19 mouse cellular contexts compared by ENCODE assay signal in genomic region chr8:15323421-15323820, GRCm38 (mm10).
DNase-seq lines count a peak whose midpoint lies in the region; ATAC-seq lines count a peak whose summit lies in the region.
"Had no signal": no experiment of that assay in that cellular context is flagged by ENCODE, and none has a peak within 500 bp of the region (broad histone marks: within the 10 kb centered on the region; RNA-seq: fewer than 3 reads in every experiment).

No protein-coding gene starts in this region.

- H3K36me3 ChIP-seq in midbrain, embryonic 15.5 days (replicated peaks) = no peaks in the 10 kb centered on the region
- H3K36me3 ChIP-seq: embryonic facial prominence, embryonic 10.5 days; embryonic facial prominence, embryonic 12.5 days had no signal

- H3K27ac ChIP-seq in midbrain, embryonic 15.5 days = no peak overlapping the region
- H3K27ac ChIP-seq: embryonic facial prominence, embryonic 10.5 days; embryonic facial prominence, embryonic 12.5 days; forebrain, embryonic 13.5 days had no signal

- ATAC-seq in frontal cortex, adult (ENCODE audit: low TSS enrichment) = peak; percentile 82
- ATAC-seq in midbrain, embryonic 15.5 days (replicated peaks) = no peak
- ATAC-seq: forebrain, embryonic 13.5 days; forebrain, embryonic 16.5 days had no signal

- H3K9ac ChIP-seq in midbrain, embryonic 15.5 days = no peak overlapping the region
- H3K9ac ChIP-seq: embryonic facial prominence, embryonic 12.5 days; forebrain, embryonic 13.5 days had no signal

- no peaks in the 10 kb centered on the region for H3K9me3 ChIP-seq in midbrain, embryonic 15.5 days
- H3K9me3 ChIP-seq: embryonic facial prominence, embryonic 10.5 days; embryonic facial prominence, embryonic 12.5 days; forebrain, embryonic 13.5 days had no signal

- no peaks in the 10 kb centered on the region for H3K27me3 ChIP-seq in midbrain, embryonic 15.5 days (replicated peaks)
- H3K27me3 ChIP-seq: embryonic facial prominence, embryonic 12.5 days; forebrain, embryonic 13.5 days had no signal

- no peak overlapping the region for H3K4me3 ChIP-seq in midbrain, embryonic 15.5 days
- H3K4me3 ChIP-seq: embryonic facial prominence, embryonic 10.5 days; embryonic facial prominence, embryonic 12.5 days; forebrain, embryonic 13.5 days had no signal

- WGBS in midbrain, embryonic 15.5 days = 85% methylated on average over 4 of the region's 4 CpGs

- no peak overlapping the region for H3K4me2 ChIP-seq in midbrain, embryonic 15.5 days
- H3K4me2 ChIP-seq: embryonic facial prominence, embryonic 12.5 days; forebrain, embryonic 13.5 days had no signal

- no peaks in the 10 kb centered on the region for H3K4me1 ChIP-seq in midbrain, embryonic 15.5 days
- H3K4me1 ChIP-seq: embryonic facial prominence, embryonic 12.5 days; forebrain, embryonic 13.5 days had no signal

- no peak for DNase-seq in frontal cortex, postnatal 14 days (ENCODE audit: low spot score in 2 of 2)
- peak; percentile 14 for DNase-seq in layer of hippocampus, adult 9-11 months
- no peak for DNase-seq in layer of hippocampus, postnatal 10 days (ENCODE audit: low spot score in 2 of 2)
- DNase-seq in brain, adult 2 months (ENCODE audit: low read depth, low spot score) = peak; percentile 70
- DNase-seq in telencephalon, adult 2 months (ENCODE audit: low read depth, low spot score) = peak; percentile 36
- DNase-seq: adrenal gland, adult 2 months; adrenal gland, postnatal 10 days; adrenal gland, postnatal 25 days; cerebellum, adult 11-12 months; cerebellum, adult 2 months; cerebellum, adult 9-10 months; cerebellum, postnatal 10 days; cerebellum, postnatal 25 days had no signal

Comparison
In these comparisons a context has a peak if more than half of its experiments do, and no peak if none do; other contexts are left out.
1. DNase-seq: peak in layer of hippocampus, adult 9-11 months (single experiment), brain, adult 2 months (single experiment) and telencephalon, adult 2 months (single experiment); none in frontal cortex, postnatal 14 days (0 of 2) and layer of hippocampus, postnatal 10 days (0 of 2).